Mouse (Mus musculus): Measurements from ENCODE around the gene Gm14226. TPM values are rescaled to one million over a fixed set of nuclear protein-coding genes. Genes with fewer than 3 reads are reported as not detected.
A peak's percentile ranks its signal among the peaks of the same experiment; 100 is the strongest.

Gene Gm14226
- polyA plus RNA-seq, 1 experiment from 2014 or later: 0.09 TPM

GRCm38 (mm10) chr2:155075649-155076048, 57.6 kb downstream of the Gm14226 start:
- Histone ChIP-seq H3K27ac (ENCODE audit: low read length) (no peak overlapping the region; the same call in 1 of the 2 replicates), H3K4me1 (ENCODE audit: control insufficient read depth, insufficient read depth, low read length) (peaks cover 23% of the 10 kb centered on the region), H3K27me3 (ENCODE audit: control insufficient read depth, insufficient read depth, low read depth, low read length) (no peaks in the 10 kb centered on the region), H3K9me3 (replicated peaks; ENCODE audit: control insufficient read depth, low read length, poor library complexity, severe bottlenecking) (no peaks in the 10 kb centered on the region), H3K9ac (ENCODE audit: low read depth, low read length) (no peak overlapping the region), H3K4me3 (ENCODE audit: low read depth, low read length) (no peak overlapping the region), H3K36me3 (ENCODE audit: control insufficient read depth, insufficient read depth, low read length) (no peaks in the 10 kb centered on the region), H3K4me2 (ENCODE audit: low read length) (peak overlapping the region; percentile 85)
- no peak for ATAC-seq
- 89% methylated on average over 6 of the region's 6 CpGs for WGBS

Other genes with a start within 250 kb of the Gm14226 start
- not detected in 2 replicates for gene Gm14214, start 248.2 kb upstream of the Gm14226 start, polyA plus RNA-seq (2015; fragmentation: Nextera tagmentation; extraction: Ambion mirVana)
- gene Raly, start 227.2 kb upstream of the Gm14226 start, polyA plus RNA-seq (2015; fragmentation: Nextera tagmentation; extraction: Ambion mirVana): 24.0 and 27.3 TPM in 2 replicates
- 0.54 and 1.5 TPM in 2 replicates for gene a, start 226.9 kb upstream of the Gm14226 start, polyA plus RNA-seq (2015; fragmentation: Nextera tagmentation; extraction: Ambion mirVana)
- 69.3 and 72.3 TPM in 2 replicates for gene Eif2s2, start 125.3 kb upstream of the Gm14226 start, polyA plus RNA-seq (2015; fragmentation: Nextera tagmentation; extraction: Ambion mirVana)
- 32.3 and 32.6 TPM in 2 replicates for gene Ahcy, start 56.2 kb downstream of the Gm14226 start, polyA plus RNA-seq (2015; fragmentation: Nextera tagmentation; extraction: Ambion mirVana)
- 40.2 and 46.0 TPM in 2 replicates for gene Itch, start 115.2 kb downstream of the Gm14226 start, polyA plus RNA-seq (2015; fragmentation: Nextera tagmentation; extraction: Ambion mirVana)
- 679 and 729 TPM in 2 replicates for gene Dynlrb1, start 218.3 kb downstream of the Gm14226 start, polyA plus RNA-seq (2015; fragmentation: Nextera tagmentation; extraction: Ambion mirVana)

Data from midbrain, embryonic 16.5 days (tissue).